Mouse (Mus musculus) olfactory bulb, adult 2 months (tissue): ENCODE measurements around the gene Cadm4.
"Not testable (repeated sequence)": the region's sequence is repeated elsewhere in the genome, so short reads cannot be mapped to it uniquely, and the experiment has no call there.

Source experiments
- CTCF ChIP-seq: fragments of 200-500 bp; IDR thresholded peaks from 2 replicates; pipeline ENCODE4 v1.5.1; 2012; ENCODE audit warnings: low read depth, mild to moderate bottlenecking, low read length, moderate library complexity; ENCODE audit not compliant: insufficient read depth
- POLR2A ChIP-seq: fragments of 200-500 bp; IDR thresholded peaks from 2 replicates; pipeline ENCODE4 v1.6.1; 2012; ENCODE audit warnings: mild to moderate bottlenecking, low read depth, low read length, moderate library complexity; ENCODE audit not compliant: insufficient read depth

GRCm38 (mm10) chr7:24483291-24483690 is 1.5 kb downstream of the Cadm4 start:
- not testable (repeated sequence) for TF ChIP-seq POLR2A, CTCF
